Mouse (Mus musculus): ENCODE data around the gene Cyb5d1.

Cyb5d1 gene

DNA sequence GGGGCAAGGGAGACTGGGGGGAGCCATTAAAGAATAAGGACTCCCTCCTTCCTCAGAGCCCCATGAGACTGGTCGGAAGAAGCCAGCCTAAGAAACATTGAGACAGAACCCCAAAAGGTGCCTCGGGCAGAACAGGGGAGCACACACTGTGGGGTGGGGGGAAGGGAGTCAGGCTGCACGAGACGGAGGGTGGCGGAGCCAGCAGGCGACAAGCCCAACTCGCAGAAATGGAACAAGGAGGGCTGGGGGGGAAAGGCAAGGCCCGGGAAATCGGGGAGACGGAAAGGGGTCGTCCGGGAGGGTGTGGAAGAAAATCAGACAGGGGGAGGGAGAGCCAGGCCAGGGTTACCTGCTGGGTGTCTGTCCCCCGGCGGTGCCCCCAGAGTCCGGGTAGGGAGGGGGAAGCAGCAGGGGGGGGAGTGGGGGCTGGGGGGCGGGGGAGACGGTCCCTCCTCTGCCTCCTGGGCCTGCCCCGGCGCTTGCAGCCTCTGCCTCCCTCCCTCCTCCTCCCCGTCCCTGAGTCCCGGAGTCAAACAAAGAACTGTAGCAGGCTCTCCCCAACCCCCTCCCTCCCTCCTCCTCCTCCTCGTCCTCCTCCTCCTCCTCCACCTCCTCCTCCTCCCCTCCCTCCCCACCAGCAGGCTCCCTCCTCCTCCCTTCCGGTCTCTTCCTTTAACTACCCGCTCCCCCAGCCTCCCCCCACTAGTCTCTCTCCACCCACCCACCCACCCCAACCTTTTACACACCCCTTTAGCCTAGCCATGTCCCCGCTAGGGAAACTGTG is 20.4 kb upstream of the Cyb5d1 start:
- DNase-seq (ENCODE audit: low spot score in 2 of 2), result peak in 1 of 2 experiments; percentile 53

DNA sequence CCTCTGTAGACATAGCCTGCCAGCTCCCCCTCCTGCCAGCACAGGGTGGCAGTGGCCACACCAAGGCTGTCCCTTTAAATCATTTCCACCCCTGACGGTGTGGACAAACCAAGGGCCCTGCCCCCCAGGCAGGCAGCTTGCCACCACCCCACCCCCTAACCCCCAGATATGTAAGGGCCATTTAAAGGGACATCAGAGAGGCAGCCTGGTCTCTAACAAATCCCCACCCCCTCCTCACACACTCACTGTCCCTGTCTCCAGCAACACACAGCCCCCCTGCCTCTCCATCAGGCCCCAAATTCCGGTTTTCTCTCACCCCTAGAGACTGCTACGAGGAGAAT is 19.9 kb upstream of the Cyb5d1 start:
- peak in 1 of 2 experiments; percentile 69 for DNase-seq (ENCODE audit: low spot score in 2 of 2)

DNA sequence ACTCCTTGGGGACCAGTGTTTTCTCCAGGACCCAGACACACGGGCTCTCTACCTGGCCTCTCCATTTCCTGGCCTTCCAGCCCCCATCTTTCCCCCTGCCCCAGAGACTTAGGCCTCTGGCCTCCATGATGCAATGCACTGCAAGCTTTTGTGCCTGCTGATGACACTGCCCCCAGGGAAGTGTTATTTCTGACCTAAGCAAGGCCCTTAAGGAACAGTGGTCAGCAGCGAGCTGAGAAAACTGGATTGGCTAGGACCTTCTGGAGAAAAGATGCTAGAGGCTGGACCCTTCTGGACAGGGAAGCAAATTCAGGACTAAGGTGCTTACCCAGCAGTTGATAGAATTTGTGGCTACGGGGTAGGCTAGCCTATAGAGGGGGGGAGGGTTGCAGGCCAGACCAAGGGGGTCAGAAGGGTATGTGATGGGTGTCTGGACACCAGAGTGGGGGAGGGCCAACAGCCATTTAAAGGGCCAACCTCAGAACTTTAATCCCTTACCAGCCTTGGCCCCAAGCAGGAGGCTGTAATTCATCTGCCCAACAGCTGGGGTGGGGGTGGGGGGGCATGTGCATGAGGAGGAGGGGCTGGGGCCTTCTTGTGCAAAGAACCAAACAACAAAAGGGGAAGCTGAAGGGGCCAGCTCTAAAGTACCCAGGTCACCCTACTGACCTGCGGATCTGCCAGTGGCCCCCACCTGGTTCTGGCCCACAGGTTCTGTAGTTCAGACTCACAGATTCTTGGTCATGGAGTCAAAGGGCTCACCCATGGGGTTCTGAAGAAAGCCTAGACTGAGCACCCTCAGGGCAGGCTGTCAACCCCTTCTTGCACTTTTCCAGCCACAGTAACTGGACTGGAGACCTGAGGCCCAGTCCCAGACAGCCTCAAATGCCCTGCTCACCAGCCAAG is 19.2 kb upstream of the Cyb5d1 start:
- DNase-seq (ENCODE audit: low spot score in 2 of 2), result no peak

DNA sequence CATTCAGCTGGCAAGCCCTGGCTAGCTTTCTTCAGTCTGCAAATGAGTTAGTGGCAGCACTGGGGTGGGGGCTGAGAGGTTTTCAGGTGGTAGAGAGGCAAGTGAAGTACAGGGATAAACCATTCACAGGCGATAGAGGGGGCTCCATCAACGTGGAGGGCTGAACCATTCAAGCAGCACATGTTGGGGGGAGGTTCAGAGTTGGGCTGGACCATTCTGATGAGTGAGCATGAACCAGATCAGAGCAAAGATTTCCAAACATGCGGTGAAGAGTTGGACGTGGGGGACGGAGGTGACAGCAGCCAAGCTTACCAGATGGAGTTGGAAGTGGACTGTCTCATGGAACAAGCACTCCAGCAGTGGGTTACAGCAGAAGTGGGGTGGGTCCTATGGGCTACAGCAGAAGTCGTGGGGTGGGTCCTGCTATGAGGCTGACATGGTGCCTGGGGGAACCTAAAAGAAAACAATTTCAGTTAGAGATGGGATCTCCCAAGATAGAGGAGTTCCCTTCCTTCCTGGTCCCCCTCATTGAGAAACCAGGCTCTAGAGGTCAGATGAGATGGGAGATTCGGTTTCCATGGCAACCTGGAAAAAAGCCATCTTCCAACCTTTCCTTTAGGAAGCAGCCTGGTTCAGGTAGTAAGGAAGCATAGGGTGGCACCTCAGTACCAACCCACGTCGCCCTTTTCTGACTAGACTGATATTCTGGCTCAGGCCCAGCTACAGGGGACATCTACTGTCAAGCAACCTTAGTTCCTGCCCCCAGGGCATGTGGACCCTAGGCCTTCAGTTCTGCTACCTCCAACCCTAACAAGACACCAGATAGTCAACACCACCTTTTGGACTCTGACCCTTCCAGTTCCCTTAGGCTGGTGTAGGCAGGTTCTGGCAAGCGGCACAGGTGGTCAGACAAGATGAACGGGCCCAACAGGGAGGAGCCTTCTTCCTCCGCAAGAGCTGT is 18.1 kb upstream of the Cyb5d1 start, which contains the start of gene Kdm6b:
Gene Kdm6b, minus strand, starts transcription at position 455 of the 961 bp plus-strand sequence.
- no peak for DNase-seq (ENCODE audit: low spot score in 2 of 2)

DNA sequence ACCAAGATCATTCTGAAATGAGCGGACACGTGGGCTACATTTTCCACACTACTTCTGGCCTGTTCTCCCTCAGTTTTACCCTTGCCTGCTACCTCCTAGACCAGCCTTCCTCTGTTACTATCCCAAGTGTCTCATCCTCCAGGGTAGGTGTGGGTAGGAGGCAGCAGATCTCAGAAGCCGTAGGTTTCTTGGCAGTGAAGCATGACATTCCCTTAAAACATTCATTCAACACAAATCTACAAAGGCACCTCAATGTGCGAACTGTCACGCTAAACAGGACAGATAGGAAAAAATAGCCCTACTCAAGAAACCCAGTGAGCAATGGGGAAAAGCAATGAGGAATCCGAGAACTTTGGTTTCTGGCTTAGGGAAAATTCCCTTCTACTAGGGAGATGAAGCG is 17.1 kb upstream of the Cyb5d1 start:
- DNase-seq (ENCODE audit: low spot score in 2 of 2), result no peak

DNA sequence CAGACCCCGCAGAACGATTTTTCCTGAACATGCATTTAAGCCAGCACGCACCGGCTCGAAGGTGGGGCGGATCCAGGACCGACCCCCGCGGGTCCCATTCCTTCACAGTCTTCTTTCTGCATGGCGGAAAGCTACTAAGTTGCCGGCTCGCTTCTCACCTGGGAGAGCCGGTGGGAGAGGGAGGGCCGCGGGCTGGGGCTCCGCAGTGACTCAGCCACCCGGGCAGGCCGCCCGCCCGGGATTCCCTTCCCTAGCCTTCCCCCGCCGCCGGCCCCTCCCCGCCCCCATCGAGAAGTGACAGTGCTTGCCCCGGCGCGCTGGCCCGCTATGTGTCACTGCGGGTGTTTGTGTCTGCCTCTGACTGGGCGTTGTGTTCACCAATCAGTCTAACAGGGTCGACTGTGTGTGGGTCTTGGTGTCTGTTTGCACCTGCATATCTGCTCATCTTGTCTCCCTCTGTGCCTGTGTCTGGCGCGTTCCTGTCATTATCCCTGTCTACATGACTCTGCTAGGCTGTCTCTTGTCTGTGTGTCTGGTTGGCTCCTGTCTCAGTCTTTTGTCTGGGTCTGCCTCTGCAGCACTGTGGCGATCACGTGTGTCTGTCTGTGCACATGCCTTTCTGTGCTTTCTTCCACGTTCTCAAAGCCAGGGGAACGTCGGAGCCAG is 16.2 kb upstream of the Cyb5d1 start:
- no peak for DNase-seq (ENCODE audit: low spot score in 2 of 2)

DNA sequence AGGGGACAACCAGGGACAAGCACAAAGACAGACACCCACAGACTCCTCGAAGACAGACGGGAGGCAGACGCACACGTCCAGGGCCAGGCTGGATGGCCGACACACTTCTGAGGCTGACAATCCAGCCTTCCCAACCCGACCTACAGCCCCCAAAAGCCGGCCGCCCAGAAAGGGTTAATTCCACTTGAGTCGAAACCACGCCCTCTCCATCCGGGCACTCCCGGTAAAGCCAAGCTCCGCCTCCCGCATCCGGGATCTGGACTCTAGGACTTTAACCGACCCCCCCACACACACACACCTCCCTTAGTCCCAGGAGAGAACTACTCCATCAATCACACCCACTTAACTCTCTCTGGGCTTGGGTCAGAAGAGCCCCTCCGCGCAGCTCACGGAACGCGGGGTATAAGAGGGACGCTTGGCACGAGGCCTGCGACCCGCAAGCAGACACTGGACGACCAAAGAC is 15.7 kb upstream of the Cyb5d1 start:
- peak; percentile 92 to 95 for DNase-seq (ENCODE audit: low spot score in 2 of 2)

DNA sequence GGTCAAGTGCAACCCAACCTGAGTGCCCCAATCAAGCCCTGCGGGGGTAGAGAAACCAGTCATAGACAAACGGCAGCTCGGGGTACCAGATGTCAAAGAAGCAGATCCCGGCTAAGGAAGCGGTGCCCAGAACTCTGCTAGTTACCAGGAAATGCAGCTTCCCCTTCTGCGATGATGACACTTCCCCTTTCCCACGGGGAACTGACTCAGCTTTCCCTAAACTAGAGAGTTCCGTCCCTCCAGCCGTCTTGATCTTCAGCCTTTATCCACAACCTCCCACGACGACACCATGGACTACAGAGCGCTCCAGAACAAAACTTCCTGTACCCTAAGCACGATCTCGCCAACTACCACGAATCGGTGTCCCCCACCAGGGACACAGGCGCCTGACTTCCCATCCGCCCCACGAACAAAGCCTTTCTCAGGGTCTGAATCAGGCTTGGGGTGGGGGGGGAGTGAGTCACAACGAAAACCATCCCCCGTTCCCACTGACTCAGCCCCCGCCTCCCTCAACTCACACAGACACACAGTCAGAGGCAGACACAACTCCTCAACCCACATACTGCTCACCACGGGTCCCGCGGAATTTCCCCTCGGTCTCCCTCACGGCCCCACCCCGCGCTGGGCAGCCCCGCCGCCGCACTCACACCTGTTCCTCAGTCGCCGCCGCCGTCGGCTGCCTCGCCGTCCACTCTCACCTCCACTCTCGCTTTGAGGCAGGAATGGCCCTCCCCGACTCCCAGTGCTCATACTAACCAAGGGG is 15.1 kb upstream of the Cyb5d1 start:
- DNase-seq (ENCODE audit: low spot score in 2 of 2), result no peak

DNA sequence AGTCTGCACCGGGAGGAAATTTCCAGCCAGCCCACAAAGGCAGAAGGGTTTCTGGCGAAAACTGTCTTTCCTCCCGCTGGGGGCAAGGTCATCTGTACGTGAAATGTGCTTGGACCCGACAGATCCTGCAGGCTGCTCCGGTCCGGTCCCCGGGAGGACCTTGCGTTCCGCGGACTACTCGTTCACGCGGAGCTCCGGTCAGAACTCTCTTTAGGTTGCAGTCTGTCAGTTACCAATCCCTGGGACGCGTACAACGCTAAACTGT is 14.5 kb upstream of the Cyb5d1 start:
- no peak for DNase-seq (ENCODE audit: low spot score in 2 of 2)

DNA sequence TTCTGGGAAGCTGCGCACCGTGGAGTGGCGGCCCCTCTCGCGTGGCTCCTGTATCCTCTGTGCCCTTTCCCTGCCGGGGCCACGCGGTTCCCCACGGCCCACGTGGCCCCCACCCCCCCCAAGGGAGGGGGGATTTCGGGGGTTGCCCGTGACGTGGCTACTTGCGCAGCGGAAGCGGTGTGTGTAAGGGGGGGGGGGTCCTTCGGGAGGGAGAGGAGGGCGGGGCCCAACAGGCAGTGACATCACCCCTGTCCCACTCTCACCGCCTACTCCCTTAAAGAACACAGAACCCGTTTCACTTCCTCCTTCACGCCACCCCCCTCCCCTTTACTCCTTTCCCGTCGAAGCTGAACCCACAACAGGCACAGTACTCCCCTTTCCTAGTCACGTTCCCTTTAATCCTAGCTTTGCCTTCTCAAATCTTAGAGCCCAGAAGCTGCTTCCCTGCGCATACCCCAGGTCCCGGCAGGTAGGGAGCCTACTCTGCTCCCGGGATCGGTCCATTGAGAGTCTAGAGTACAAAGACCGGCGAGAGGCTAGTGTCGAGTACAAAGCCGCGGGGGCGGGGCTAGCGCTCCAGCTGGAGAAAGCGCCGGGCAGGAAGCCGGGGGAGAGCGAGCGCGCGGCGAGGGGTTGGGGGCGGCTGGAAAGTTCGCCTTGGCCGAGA is 14.1 kb upstream of the Cyb5d1 start:
- DNase-seq (ENCODE audit: low spot score in 2 of 2), result peak in 1 of 2 experiments; percentile 77

DNA sequence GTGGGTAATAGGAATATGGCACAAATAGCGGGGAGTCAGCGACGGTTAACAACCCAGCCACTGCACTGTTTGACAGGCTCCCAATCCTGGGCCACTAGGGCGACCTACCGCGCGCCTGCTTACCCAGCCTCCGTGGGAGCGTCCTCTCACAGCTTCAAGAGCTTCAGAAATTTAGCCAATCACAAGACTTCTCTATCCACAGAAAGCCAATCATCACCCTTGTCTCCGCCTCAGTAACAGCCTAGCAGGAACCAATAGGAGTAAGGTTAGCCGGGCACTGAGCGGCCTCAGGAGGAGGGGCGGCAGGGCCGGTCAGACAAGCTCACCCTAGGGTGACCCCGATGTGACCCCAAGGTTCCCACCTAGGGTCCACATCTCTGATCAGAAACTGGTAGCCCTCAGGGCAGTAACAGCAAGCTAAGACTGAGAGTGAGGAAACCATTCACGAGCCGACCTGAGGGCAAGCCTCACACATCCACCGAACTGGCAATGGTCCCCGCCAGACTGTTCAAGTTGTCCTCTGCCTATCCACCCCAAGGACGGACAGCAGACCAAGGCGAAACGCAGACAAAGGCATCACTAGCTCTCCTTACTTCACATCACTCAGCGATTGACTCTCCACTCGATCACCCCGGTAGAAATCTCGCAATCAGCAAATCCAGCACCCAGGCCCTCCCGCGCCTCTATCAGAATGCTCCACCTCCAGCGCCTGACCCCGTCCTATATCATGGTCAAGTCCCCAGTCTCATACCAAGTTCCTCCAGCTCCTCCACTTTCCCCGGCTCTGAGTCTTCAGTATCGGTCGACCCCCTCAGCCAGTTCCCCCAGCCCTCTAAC is 13.3 kb upstream of the Cyb5d1 start:
- no peak for DNase-seq (ENCODE audit: low spot score in 2 of 2)

DNA sequence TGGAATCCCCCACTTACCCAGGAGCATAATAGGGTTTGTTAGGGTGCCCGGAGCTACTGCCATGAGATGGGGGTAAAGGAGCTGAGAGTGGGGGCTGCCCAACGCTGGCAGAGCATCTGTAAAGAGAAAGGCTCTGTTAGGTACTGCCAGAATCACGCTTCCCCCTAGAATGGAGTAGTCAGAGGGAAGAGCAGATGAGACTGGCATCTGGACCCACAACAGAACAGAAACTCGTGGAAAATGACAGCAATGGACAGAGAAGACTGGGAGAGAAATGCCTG is 12.2 kb upstream of the Cyb5d1 start:
- DNase-seq (ENCODE audit: low spot score in 2 of 2), result no peak

DNA sequence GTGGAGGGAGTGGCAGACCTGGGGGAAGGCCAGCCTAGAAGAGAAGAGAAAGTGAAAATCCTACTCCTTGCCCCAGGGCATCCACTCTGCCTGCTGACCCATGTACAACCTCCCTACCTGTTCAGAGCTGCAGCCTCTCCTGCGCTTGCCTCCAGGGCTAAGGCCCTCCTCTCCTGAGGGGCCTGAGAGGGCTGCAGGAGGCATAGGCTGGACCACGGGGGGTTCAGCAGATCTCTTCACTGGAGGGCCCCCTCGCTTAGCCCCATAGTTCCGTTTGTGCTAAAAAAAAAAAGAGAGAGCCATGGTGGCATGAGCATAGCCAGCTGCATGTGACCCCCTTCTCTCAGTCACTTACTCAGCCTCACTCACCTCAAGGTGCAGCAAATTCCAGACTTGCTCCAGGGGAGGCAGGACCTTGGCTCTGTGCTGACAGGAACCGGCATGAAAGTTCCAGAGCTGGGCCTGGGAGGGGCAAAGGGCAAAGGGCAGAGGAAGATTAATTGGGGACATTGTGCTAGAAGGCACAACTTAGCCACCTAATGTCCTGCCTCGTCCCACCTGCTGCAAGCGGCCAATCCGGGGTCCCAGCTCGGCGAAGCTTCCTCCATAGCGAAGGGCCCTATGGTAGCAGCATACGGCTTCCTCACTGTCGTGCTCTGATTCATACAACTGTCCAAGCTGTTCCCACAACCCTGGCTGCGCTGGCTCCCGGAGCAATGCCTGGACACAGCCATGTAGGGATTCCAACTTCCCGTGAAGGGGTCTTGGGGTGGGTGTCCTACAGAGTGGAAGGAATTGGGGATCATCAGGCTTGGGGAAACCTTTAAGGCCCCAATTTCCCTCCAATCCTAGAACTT is 11.7 kb upstream of the Cyb5d1 start:
- DNase-seq (ENCODE audit: low spot score in 2 of 2), result no peak

DNA sequence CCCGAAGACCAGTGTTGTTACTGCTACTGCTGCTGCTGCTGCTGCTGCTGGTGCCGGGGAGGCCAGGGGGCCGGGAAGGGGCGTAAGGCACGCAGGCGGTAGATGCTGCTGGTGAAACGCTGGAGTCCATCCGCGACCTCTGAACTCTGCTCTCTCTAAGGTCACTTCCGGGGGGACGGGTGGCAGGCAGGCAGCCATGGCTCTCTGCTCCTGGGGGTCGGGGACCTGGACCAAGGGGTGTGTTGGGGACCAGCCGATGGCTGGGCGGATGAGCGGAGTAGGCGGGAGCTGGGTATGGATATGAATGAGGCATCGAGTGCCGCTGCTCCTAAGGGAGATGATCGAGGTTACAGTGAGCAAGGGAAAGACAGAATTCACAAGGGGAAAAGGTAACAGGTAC is 10.9 kb upstream of the Cyb5d1 start:
- no peak for DNase-seq (ENCODE audit: low spot score in 2 of 2)

DNA sequence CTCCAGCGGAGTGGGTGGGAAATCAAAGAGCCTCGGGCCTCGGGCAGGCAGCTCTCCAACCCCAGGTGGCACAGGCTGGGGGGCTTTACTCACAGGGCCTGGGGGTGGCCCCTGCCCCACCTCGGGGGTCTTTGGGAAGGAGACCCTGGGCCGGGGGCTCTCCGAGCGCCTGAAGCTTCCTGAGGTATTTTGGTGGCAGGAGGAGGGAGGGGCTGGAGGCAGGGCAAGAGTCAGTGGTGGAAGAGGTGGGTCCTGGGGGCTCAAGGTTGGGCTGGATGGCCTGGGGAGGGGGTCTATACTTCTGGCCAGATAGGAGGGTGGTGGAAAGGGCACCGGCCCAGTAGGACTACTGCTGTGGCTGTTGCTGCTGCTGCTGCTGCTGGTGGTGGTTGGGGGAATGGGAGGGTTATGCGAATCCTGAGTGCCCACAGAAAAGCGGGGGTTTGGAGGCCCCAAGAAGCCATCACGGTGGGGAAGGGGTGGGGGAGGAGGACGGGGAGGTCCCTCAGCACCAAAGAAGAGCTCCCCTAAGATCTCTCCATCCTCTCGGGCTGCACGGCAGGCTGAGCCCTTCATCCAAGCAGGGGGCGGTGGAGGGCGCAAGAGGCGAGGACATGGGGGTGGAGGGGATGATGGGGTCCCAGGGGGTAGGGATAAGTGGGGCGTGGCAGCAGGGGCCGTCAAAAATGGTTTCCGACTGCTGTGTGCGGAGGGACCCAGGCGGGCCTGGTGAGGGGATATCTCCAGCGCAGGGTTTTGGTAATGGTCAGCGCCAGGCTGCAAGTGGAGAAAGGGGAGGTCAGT is 10.2 kb upstream of the Cyb5d1 start:
- DNase-seq (ENCODE audit: low spot score in 2 of 2), result no peak

DNA sequence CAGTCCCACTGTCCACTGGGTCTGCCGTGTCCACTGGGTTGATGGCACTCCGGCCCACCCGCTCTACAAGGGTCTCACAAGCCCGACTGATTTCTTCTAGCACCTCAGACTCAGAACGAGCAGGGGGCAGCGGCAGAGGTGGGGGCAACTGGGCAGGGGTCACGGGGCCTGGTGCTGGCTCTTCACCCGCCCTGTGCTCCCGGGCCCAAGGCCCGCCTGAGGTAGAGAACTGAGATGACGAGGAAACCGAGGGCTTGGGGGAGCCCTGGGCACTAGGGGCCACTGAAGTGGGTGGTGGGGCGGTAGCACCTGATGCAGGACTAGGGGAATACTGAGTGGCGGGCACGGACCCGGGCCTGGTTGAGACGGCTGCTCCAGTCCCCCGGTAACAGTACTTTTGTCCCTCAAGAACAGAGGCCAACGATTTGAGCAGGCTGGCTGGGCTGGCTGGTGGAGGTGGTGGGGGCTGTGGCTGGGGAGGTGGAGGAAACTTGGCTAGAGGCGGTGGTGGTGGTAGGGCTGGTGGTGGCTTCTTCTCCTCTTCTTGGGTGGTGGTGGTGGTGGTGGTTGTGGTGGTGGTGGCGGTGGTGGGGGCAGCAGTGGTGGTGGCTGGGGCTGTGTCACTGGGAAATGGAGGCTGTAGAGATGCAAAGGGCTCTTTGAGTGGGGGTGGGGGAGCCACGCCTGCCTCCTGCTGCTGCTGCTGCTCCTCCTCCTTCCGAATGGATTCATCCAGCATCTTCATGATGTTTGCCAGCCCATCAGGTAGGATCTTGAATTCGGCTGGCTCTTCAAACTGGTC is 9.4 kb upstream of the Cyb5d1 start:
- no peak for DNase-seq (ENCODE audit: low spot score in 2 of 2)

All from cerebellum, postnatal 4 days (tissue).